8 mouse cellular contexts compared by ENCODE assay signal in the genomic region with DNA sequence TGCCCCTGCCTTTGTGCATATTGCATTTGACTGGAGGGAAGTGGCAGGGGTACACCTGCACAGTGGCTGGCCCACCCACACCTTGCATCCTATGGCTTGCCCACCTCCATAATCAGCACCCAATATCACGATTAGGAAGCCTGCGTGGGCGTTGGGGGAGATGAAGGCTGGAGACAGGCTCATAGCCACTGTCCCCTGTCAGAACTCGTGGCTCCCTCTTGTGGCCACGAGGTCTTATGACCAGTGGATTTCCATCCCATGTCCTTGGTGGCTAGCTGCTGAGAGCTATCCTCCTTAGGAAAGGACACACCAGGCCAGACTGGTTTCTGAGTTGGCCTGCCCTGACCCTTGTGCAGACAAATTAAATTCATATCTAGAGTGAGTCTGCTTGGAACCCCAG.
A peak's percentile ranks its signal among the peaks of the same experiment; 100 is the strongest.
DNase-seq lines count a peak whose midpoint lies in the region; ATAC-seq and TF ChIP-seq lines count a peak whose summit lies in the region.

No protein-coding gene starts in this region.

- H3K4me1 ChIP-seq in cortical plate, adult 2 months (ENCODE audit: control insufficient read depth, insufficient read depth, low read length), result no peaks in the 10 kb centered on the region
- H3K4me1 ChIP-seq in intestine, postnatal 0 days (replicated peaks; ENCODE audit: control insufficient read depth, insufficient read depth, low read length), result no peaks in the 10 kb centered on the region
- H3K4me1 ChIP-seq in midbrain, embryonic 16.5 days (ENCODE audit: control insufficient read depth, insufficient read depth, low read length), result peaks cover 19% of the 10 kb centered on the region

- TF ChIP-seq POLR2A in cortical plate, adult 2 months (IDR thresholded peaks at IDR 0.05; ENCODE audit: extremely low read depth, insufficient read depth, low read length), result no peak

- WGBS in intestine, postnatal 0 days, result 3% methylated on average over 5 of the region's 5 CpGs
- 5% methylated on average over 5 of the region's 5 CpGs for WGBS in midbrain, embryonic 16.5 days

- no peak overlapping the region for H3K4me3 ChIP-seq in cortical plate, adult 2 months (ENCODE audit: insufficient read depth, low read length)
- no peak overlapping the region for H3K4me3 ChIP-seq in intestine, postnatal 0 days (ENCODE audit: low read depth, low read length)
- no peak overlapping the region for H3K4me3 ChIP-seq in midbrain, embryonic 16.5 days (ENCODE audit: low read depth, low read length)

- H3K4me2 ChIP-seq in intestine, postnatal 0 days (replicated peaks; ENCODE audit: low read depth), result no peak overlapping the region
- peak overlapping the region; percentile 10; the same call in 1 of the 2 replicates for H3K4me2 ChIP-seq in midbrain, embryonic 16.5 days (ENCODE audit: low read length)

- intact Hi-C loops in gastrocnemius, postnatal 36 days (cut with DNase I), result loop anchor here (2.0 to 5.0 kb wide), 3 partner anchors 36 to 254 kb away; no protein-coding TSS in a partner anchor
- intact Hi-C loops in left cerebral cortex, postnatal 4 days (cut with DNase I), result loop anchor here (5.0 kb wide), 1 partner anchor 253 kb away; no protein-coding TSS in a partner anchor

- no peaks in the 10 kb centered on the region for H3K27me3 ChIP-seq in intestine, postnatal 0 days (replicated peaks; ENCODE audit: control insufficient read depth, insufficient read depth, low read length)
- H3K27me3 ChIP-seq in midbrain, embryonic 16.5 days (ENCODE audit: control insufficient read depth, insufficient read depth, low read depth, low read length), result no peaks in the 10 kb centered on the region

- ATAC-seq in intestine, postnatal 0 days, result no peak
- peak; percentile 49 for ATAC-seq in midbrain, embryonic 16.5 days

- no peak overlapping the region for H3K27ac ChIP-seq in cortical plate, adult 2 months (ENCODE audit: insufficient read depth, low read length)
- no peak overlapping the region for H3K27ac ChIP-seq in intestine, postnatal 0 days (ENCODE audit: low read depth, low read length)
- H3K27ac ChIP-seq in midbrain, embryonic 16.5 days (ENCODE audit: low read length), result 0 out of 2 replicates have a peak overlapping the region, but pooled peaks have one; percentile 63

- DNase-seq in spleen, adult 18-20 months, result peak; percentile 11 to 39
- DNase-seq in spleen, adult 12 weeks (ENCODE audit: low spot score), result no peak
- peak; percentile 28 to 44 for DNase-seq in gastrocnemius, postnatal 36 days
- DNase-seq in left cerebral cortex, postnatal 4 days, result peak; percentile 76
- DNase-seq in spleen, postnatal 4 days (ENCODE audit: low spot score in 2 of 2), result peak; percentile 20 to 66

- peak; percentile 95 for TF ChIP-seq CTCF in cortical plate, adult 2 months (IDR thresholded peaks at IDR 0.05; ENCODE audit: extremely low read depth, insufficient read depth, low read length)
- TF ChIP-seq CTCF in intestine, postnatal 0 days (IDR thresholded peaks at IDR 0.05; ENCODE audit: low read depth), result peak; percentile 93

- no peaks in the 10 kb centered on the region for H3K36me3 ChIP-seq in intestine, postnatal 0 days (ENCODE audit: control insufficient read depth, insufficient read depth)
- H3K36me3 ChIP-seq in midbrain, embryonic 16.5 days (ENCODE audit: control insufficient read depth, insufficient read depth, low read length), result no peaks in the 10 kb centered on the region

- H3K9ac ChIP-seq in intestine, postnatal 0 days (ENCODE audit: low read depth, low read length), result no peak overlapping the region
- H3K9ac ChIP-seq in midbrain, embryonic 16.5 days (ENCODE audit: low read depth, low read length), result no peak overlapping the region

- H3K9me3 ChIP-seq in intestine, postnatal 0 days (ENCODE audit: control insufficient read depth), result no peaks in the 10 kb centered on the region
- H3K9me3 ChIP-seq in midbrain, embryonic 16.5 days (replicated peaks; ENCODE audit: control insufficient read depth, low read length, poor library complexity, severe bottlenecking), result no peaks in the 10 kb centered on the region
